Mouse (Mus musculus) stomach, postnatal 0 days (tissue): Measurements from ENCODE around the gene 6030468B19Rik.

Source experiments
- CTCF ChIP-seq: IDR thresholded peaks from 2 replicates; pipeline ENCODE4 v1.5.1; 2016; ENCODE audit warnings: antibody characterized with exemption, low read depth, mild to moderate bottlenecking, moderate library complexity
- EP300 ChIP-seq: optimal IDR thresholded peaks from 2 replicates; pipeline ENCODE3; 2016; ENCODE audit warnings: antibody characterized with exemption

- peak; percentile 58 for TF ChIP-seq CTCF
- TF ChIP-seq EP300 = no peak
These were observed 14.4 kb upstream of the 6030468B19Rik start for GRCm38 (mm10) chr11:117783089-117783488.
